Mouse (Mus musculus): Measurements from ENCODE around the gene Frk. TPM values are rescaled to one million over a fixed set of nuclear protein-coding genes. Genes with fewer than 3 reads are reported as not detected.
"Not testable (repeated sequence)": the region's sequence is repeated elsewhere in the genome, so short reads cannot be mapped to it uniquely, and the experiment has no call there.

The Frk gene
- total RNA-seq (2014; rRNA removed): 0.52 and 0.71 TPM in 2 replicates
- 0.41 and 0.64 TPM in 2 replicates for polyA plus RNA-seq (2015; fragmentation: Nextera tagmentation; extraction: Ambion mirVana)

- H3K9ac ChIP-seq (replicated peaks; ENCODE audit: low read length, poor library complexity, severe bottlenecking): no peak within 1 kb of the TSS
- no peak for ATAC-seq (ENCODE audit: low FRiP score)
- no peak within 1 kb of the TSS for H3K4me3 ChIP-seq (ENCODE audit: low read depth, low read length)
- H3K36me3 ChIP-seq (ENCODE audit: insufficient read depth, low read length): no peaks in the 10 kb centered on the region
- H3K4me2 ChIP-seq (ENCODE audit: low read depth, low read length, poor library complexity, severe bottlenecking): no peak within 1 kb of the TSS; the same call in none of the 2 replicates
- no peaks in the 10 kb centered on the region for H3K27me3 ChIP-seq (ENCODE audit: insufficient read depth, low read length)
- DNase-seq (ENCODE audit: low spot score): no peak
- no peak for TF ChIP-seq CTCF (IDR thresholded peaks at IDR 0.05)
- H3K27ac ChIP-seq (ENCODE audit: low read depth, low read length): no peak within 1 kb of the TSS
- WGBS: 48% methylated on average over 11 of the region's 11 CpGs
- H3K4me1 ChIP-seq (ENCODE audit: insufficient read depth, low read length): no peaks in the 10 kb centered on the region
- no peaks in the 10 kb centered on the region for H3K9me3 ChIP-seq (ENCODE audit: low read length)
Observed at GRCm38 (mm10) chr10:34483297-34484013, at the start of gene Frk. Frk (plus strand) TSS chr10:34483399.

GRCm38 (mm10) chr10:34434191-34434590 is 49.0 kb upstream of the Frk start:
- H3K27ac ChIP-seq (ENCODE audit: low read depth, low read length); ATAC-seq (ENCODE audit: low FRiP score); H3K4me1 ChIP-seq (ENCODE audit: insufficient read depth, low read length); H3K9ac ChIP-seq (replicated peaks; ENCODE audit: low read length, poor library complexity, severe bottlenecking); H3K27me3 ChIP-seq (ENCODE audit: insufficient read depth, low read length); H3K4me3 ChIP-seq (ENCODE audit: low read depth, low read length); DNase-seq (ENCODE audit: low spot score); H3K9me3 ChIP-seq (ENCODE audit: low read length); H3K36me3 ChIP-seq (ENCODE audit: insufficient read depth, low read length); H3K4me2 ChIP-seq (ENCODE audit: low read depth, low read length, poor library complexity, severe bottlenecking): not testable (repeated sequence)
- WGBS: 98% methylated on average over 6 of the region's 14 CpGs

GRCm38 (mm10) chr10:34449469-34449868 is 33.7 kb upstream of the Frk start:
- no peak for ATAC-seq (ENCODE audit: low FRiP score)
- no peaks in the 10 kb centered on the region for H3K27me3 ChIP-seq (ENCODE audit: insufficient read depth, low read length)
- no peaks in the 10 kb centered on the region for H3K9me3 ChIP-seq (ENCODE audit: low read length)
- H3K36me3 ChIP-seq (ENCODE audit: insufficient read depth, low read length): no peaks in the 10 kb centered on the region
- no peaks in the 10 kb centered on the region for H3K4me1 ChIP-seq (ENCODE audit: insufficient read depth, low read length)
- WGBS: 71% methylated on average over 1 of the region's 1 CpGs
- no peak for TF ChIP-seq CTCF (IDR thresholded peaks at IDR 0.05)
- no peak overlapping the region for H3K9ac ChIP-seq (replicated peaks; ENCODE audit: low read length, poor library complexity, severe bottlenecking)
- H3K27ac ChIP-seq (ENCODE audit: low read depth, low read length): no peak overlapping the region
- H3K4me2 ChIP-seq (ENCODE audit: low read depth, low read length, poor library complexity, severe bottlenecking): no peak overlapping the region
- no peak overlapping the region for H3K4me3 ChIP-seq (ENCODE audit: low read depth, low read length)
- DNase-seq (ENCODE audit: low spot score): no peak

- Histone ChIP-seq H3K4me2 (ENCODE audit: low read depth, low read length, poor library complexity, severe bottlenecking) (no peak overlapping the region), H3K27me3 (ENCODE audit: insufficient read depth, low read length) (no peaks in the 10 kb centered on the region), H3K4me3 (ENCODE audit: low read depth, low read length) (no peak overlapping the region), H3K36me3 (ENCODE audit: insufficient read depth, low read length) (no peaks in the 10 kb centered on the region), H3K9ac (replicated peaks; ENCODE audit: low read length, poor library complexity, severe bottlenecking) (no peak overlapping the region), H3K9me3 (ENCODE audit: low read length) (no peaks in the 10 kb centered on the region), H3K4me1 (ENCODE audit: insufficient read depth, low read length) (no peaks in the 10 kb centered on the region), H3K27ac (ENCODE audit: low read depth, low read length) (no peak overlapping the region)
- ATAC-seq (ENCODE audit: low FRiP score) (no peak), DNase-seq (ENCODE audit: low spot score) (no peak)
- no peak for TF ChIP-seq CTCF (IDR thresholded peaks at IDR 0.05)
- 60% methylated on average over 4 of the region's 4 CpGs for WGBS
Observed at GRCm38 (mm10) chr10:34461451-34461850, 21.7 kb upstream of the Frk start.

GRCm38 (mm10) chr10:34464321-34464720 is 18.9 kb upstream of the Frk start:
- ATAC-seq (ENCODE audit: low FRiP score) (no peak), DNase-seq (ENCODE audit: low spot score) (no peak)
- WGBS: 90% methylated on average over 4 of the region's 4 CpGs
- no peak overlapping the region for H3K4me3 ChIP-seq (ENCODE audit: low read depth, low read length)
- no peaks in the 10 kb centered on the region for H3K36me3 ChIP-seq (ENCODE audit: insufficient read depth, low read length)
- no peak overlapping the region for H3K27ac ChIP-seq (ENCODE audit: low read depth, low read length)
- no peaks in the 10 kb centered on the region for H3K9me3 ChIP-seq (ENCODE audit: low read length)
- TF ChIP-seq CTCF (IDR thresholded peaks at IDR 0.05): no peak
- no peaks in the 10 kb centered on the region for H3K4me1 ChIP-seq (ENCODE audit: insufficient read depth, low read length)
- H3K9ac ChIP-seq (replicated peaks; ENCODE audit: low read length, poor library complexity, severe bottlenecking): no peak overlapping the region
- no peak overlapping the region for H3K4me2 ChIP-seq (ENCODE audit: low read depth, low read length, poor library complexity, severe bottlenecking)
- H3K27me3 ChIP-seq (ENCODE audit: insufficient read depth, low read length): no peaks in the 10 kb centered on the region

GRCm38 (mm10) chr10:34469037-34469436 is 14.2 kb upstream of the Frk start:
- no peaks in the 10 kb centered on the region for H3K36me3 ChIP-seq (ENCODE audit: insufficient read depth, low read length)
- ATAC-seq (ENCODE audit: low FRiP score) (no peak), DNase-seq (ENCODE audit: low spot score) (no peak)
- 39% methylated on average over 2 of the region's 2 CpGs for WGBS
- no peaks in the 10 kb centered on the region for H3K4me1 ChIP-seq (ENCODE audit: insufficient read depth, low read length)
- no peak overlapping the region for H3K9ac ChIP-seq (replicated peaks; ENCODE audit: low read length, poor library complexity, severe bottlenecking)
- no peaks in the 10 kb centered on the region for H3K9me3 ChIP-seq (ENCODE audit: low read length)
- no peak overlapping the region for H3K4me3 ChIP-seq (ENCODE audit: low read depth, low read length)
- TF ChIP-seq CTCF (IDR thresholded peaks at IDR 0.05): no peak
- H3K27ac ChIP-seq (ENCODE audit: low read depth, low read length): no peak overlapping the region
- H3K4me2 ChIP-seq (ENCODE audit: low read depth, low read length, poor library complexity, severe bottlenecking): no peak overlapping the region
- H3K27me3 ChIP-seq (ENCODE audit: insufficient read depth, low read length): no peaks in the 10 kb centered on the region
